Mouse (Mus musculus) limb, embryonic 13.5 days (tissue): ENCODE measurements at regions not wholly inside any gene's neighbourhood (a gene's known extent, or its start where the extent isn't known, plus 50 kb on each side); places are given as distances from the start of the nearest gene placed in this dataset.
A peak's percentile ranks its signal among the peaks of the same experiment; 100 is the strongest.
"Not testable (repeated sequence)": the region's sequence is repeated elsewhere in the genome, so short reads cannot be mapped to it uniquely, and the experiment has no call there.

ENCODE experiments used
- ATAC-seq: fragments of 200-750 bp; cut with Nextera tagmentation; 2 replicates; pipeline ENCODE4 v1.8.0; 2017; ENCODE audit warnings: low read depth, moderate number of reproducible peaks, moderate TSS enrichment; ENCODE audit not compliant: low FRiP score
- H3K27ac ChIP-seq: fragments of 300-500 bp; sonication (generic); 2 replicates; pipeline ENCODE4 v1.5.1; 2015; ENCODE audit warnings: inconsistent platforms, mild to moderate bottlenecking, moderate library complexity
- H3K27me3 ChIP-seq: fragments of 300-500 bp; sonication (generic); 2 replicates; pipeline ENCODE4 v1.6.1; 2015; ENCODE audit warnings: mild to moderate bottlenecking, inconsistent platforms
- H3K36me3 ChIP-seq: fragments of 300-500 bp; sonication (generic); 2 replicates; pipeline ENCODE4 v1.6.1; 2015; ENCODE audit warnings: inconsistent platforms, mild to moderate bottlenecking, moderate library complexity
- H3K4me1 ChIP-seq: fragments of 300-500 bp; sonication (generic); 2 replicates; pipeline ENCODE4 v1.6.1; 2015; ENCODE audit warnings: inconsistent platforms
- H3K4me2 ChIP-seq: fragments of 300-500 bp; sonication (generic); replicated peaks from 2 replicates; pipeline ENCODE4 v1.6.1; 2015; ENCODE audit warnings: inconsistent platforms, mild to moderate bottlenecking, moderate library complexity
- H3K4me3 ChIP-seq: fragments of 300-500 bp; sonication (generic); 2 replicates; pipeline ENCODE4 v1.5.1; 2015; ENCODE audit warnings: moderate library complexity, mild to moderate bottlenecking, inconsistent platforms
- H3K9ac ChIP-seq: fragments of 300-500 bp; sonication (generic); 2 replicates; pipeline ENCODE4 v1.6.1; 2015; ENCODE audit warnings: mild to moderate bottlenecking, inconsistent platforms
- H3K9me3 ChIP-seq: fragments of 300-500 bp; sonication (generic); 2 replicates; pipeline ENCODE4 v1.6.1; 2016; ENCODE audit warnings: inconsistent platforms
- WGBS: fragments of 180-500 bp; shearing (Covaris S2); methylation state at CpG from one replicate; pipeline ENCODE4 v1.1.7; 2015; 5-methylcytosine and 5-hydroxymethylcytosine counted together

DNA sequence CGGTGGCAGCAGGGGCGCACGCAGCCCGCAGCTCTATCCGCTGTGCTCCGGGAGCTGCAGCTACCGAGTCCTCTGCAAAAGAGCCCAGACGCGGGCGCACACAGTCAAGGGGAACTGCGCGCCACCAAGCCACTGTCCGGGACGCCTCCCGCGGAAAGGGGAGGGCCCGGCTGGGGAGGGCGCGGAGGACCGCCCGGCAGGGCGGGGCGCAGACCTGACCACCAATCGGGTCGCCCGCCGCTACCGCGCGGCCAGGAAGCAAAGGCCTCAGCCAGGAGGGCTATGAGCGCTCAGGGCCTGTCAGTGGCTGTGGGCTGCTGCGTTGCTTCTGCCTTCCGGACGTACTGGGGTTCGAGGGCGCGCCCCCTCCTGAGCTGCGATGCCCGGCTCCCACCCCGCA is 1034.5 kb downstream of the Gm10330 start:
- not testable (repeated sequence) for H3K27ac ChIP-seq, H3K9me3 ChIP-seq, H3K36me3 ChIP-seq, ATAC-seq, H3K27me3 ChIP-seq, H3K4me1 ChIP-seq
- Histone ChIP-seq H3K9ac (peak overlapping the region; percentile 31; the same call in 1 of the 2 replicates), H3K4me3 (peak overlapping the region; percentile 43), H3K4me2 (peak overlapping the region; percentile 55)
- 3% methylated on average over 21 of the region's 40 CpGs for WGBS

GRCm38 (mm10) chr12:22745067-22745466 is 1035.0 kb downstream of the Gm10330 start:
- Histone ChIP-seq H3K4me2 (peak overlapping the region; percentile 55), H3K4me3 (peak overlapping the region; percentile 43), H3K9ac (peak overlapping the region; percentile 31)
- WGBS: 6% methylated on average over 39 of the region's 43 CpGs
- not testable (repeated sequence) for H3K36me3 ChIP-seq, H3K27ac ChIP-seq, ATAC-seq, H3K4me1 ChIP-seq, H3K9me3 ChIP-seq, H3K27me3 ChIP-seq
